Comparison of ENCODE assay signal across 17 mouse cellular contexts in genomic region chr2:112484886-112485285, GRCm38 (mm10). TPM values are rescaled to one million over a fixed set of nuclear protein-coding genes. Genes with fewer than 3 reads are reported as not detected.
DNase-seq lines count a peak whose midpoint lies in the region; ATAC-seq and TF ChIP-seq lines count a peak whose summit lies in the region.
"Had no signal": no experiment of that assay in that cellular context is flagged by ENCODE, and none has a peak within 500 bp of the region (broad histone marks: within the 10 kb centered on the region; RNA-seq: fewer than 3 reads in every experiment).

No protein-coding gene starts in this region.

- WGBS in midbrain, embryonic 13.5 days: 80% methylated on average over 2 of the region's 2 CpGs
- 84% methylated on average over 2 of the region's 2 CpGs for WGBS in midbrain, embryonic 16.5 days
- 40% methylated on average over 2 of the region's 2 CpGs for WGBS in heart, postnatal 0 days
- WGBS in stomach, postnatal 0 days: 62% methylated on average over 2 of the region's 2 CpGs
- WGBS in forebrain, embryonic 14.5 days: 84% methylated on average over 2 of the region's 2 CpGs

- no peak overlapping the region for H3K9ac ChIP-seq in midbrain, embryonic 13.5 days (replicated peaks)
- H3K9ac ChIP-seq in midbrain, embryonic 16.5 days (ENCODE audit: low read depth, low read length): no peak overlapping the region
- no peak overlapping the region for H3K9ac ChIP-seq in heart, postnatal 0 days (replicated peaks; ENCODE audit: low read depth, low read length)
- H3K9ac ChIP-seq in stomach, postnatal 0 days (ENCODE audit: low read length): no peak overlapping the region
- no peak overlapping the region for H3K9ac ChIP-seq in forebrain, embryonic 14.5 days (ENCODE audit: low read length)
- H3K9ac ChIP-seq: limb, embryonic 13.5 days had no signal

- H3K9me3 ChIP-seq in midbrain, embryonic 13.5 days: no peaks in the 10 kb centered on the region
- no peaks in the 10 kb centered on the region for H3K9me3 ChIP-seq in midbrain, embryonic 16.5 days (replicated peaks; ENCODE audit: control insufficient read depth, low read length, poor library complexity, severe bottlenecking)
- no peaks in the 10 kb centered on the region for H3K9me3 ChIP-seq in heart, postnatal 0 days (replicated peaks; ENCODE audit: control insufficient read depth, low read length)
- no peaks in the 10 kb centered on the region for H3K9me3 ChIP-seq in stomach, postnatal 0 days (ENCODE audit: control insufficient read depth, low read length)
- H3K9me3 ChIP-seq in forebrain, embryonic 14.5 days (replicated peaks; ENCODE audit: control insufficient read depth, low read length): no peaks in the 10 kb centered on the region
- H3K9me3 ChIP-seq: forebrain, embryonic 10.5 days; hindbrain, embryonic 10.5 days; limb, embryonic 13.5 days had no signal

- no peak overlapping the region for H3K27ac ChIP-seq in midbrain, embryonic 13.5 days
- H3K27ac ChIP-seq in midbrain, embryonic 16.5 days (ENCODE audit: low read length): no peak overlapping the region
- H3K27ac ChIP-seq in heart, postnatal 0 days (ENCODE audit: low read depth): no peak overlapping the region
- no peak overlapping the region for H3K27ac ChIP-seq in stomach, postnatal 0 days (replicated peaks)
- H3K27ac ChIP-seq in forebrain, embryonic 14.5 days (ENCODE audit: low read depth, low read length): no peak overlapping the region
- H3K27ac ChIP-seq: forebrain, embryonic 10.5 days; hindbrain, embryonic 10.5 days; limb, embryonic 13.5 days; macrophage had no signal

- H3K4me1 ChIP-seq in midbrain, embryonic 13.5 days (replicated peaks): no peaks in the 10 kb centered on the region
- H3K4me1 ChIP-seq in midbrain, embryonic 16.5 days (ENCODE audit: control insufficient read depth, insufficient read depth, low read length): no peaks in the 10 kb centered on the region
- H3K4me1 ChIP-seq in heart, postnatal 0 days (ENCODE audit: control insufficient read depth, insufficient read depth): no peaks in the 10 kb centered on the region
- H3K4me1 ChIP-seq in stomach, postnatal 0 days (replicated peaks; ENCODE audit: control insufficient read depth, insufficient read depth): no peaks in the 10 kb centered on the region
- no peaks in the 10 kb centered on the region for H3K4me1 ChIP-seq in forebrain, embryonic 14.5 days (ENCODE audit: control insufficient read depth, insufficient read depth, low read length)
- H3K4me1 ChIP-seq: forebrain, embryonic 10.5 days; hindbrain, embryonic 10.5 days; limb, embryonic 13.5 days had no signal

- no peak overlapping the region for H3K4me2 ChIP-seq in midbrain, embryonic 13.5 days (replicated peaks)
- no peak overlapping the region for H3K4me2 ChIP-seq in midbrain, embryonic 16.5 days (ENCODE audit: low read length)
- H3K4me2 ChIP-seq in heart, postnatal 0 days (ENCODE audit: low read depth, low read length): no peak overlapping the region
- no peak overlapping the region for H3K4me2 ChIP-seq in stomach, postnatal 0 days (replicated peaks; ENCODE audit: low read depth)
- no peak overlapping the region for H3K4me2 ChIP-seq in forebrain, embryonic 14.5 days (ENCODE audit: low read length)
- H3K4me2 ChIP-seq: limb, embryonic 13.5 days had no signal

- intact Hi-C loops in left cerebral cortex, postnatal 14 days (cut with DNase I): no loop called here

- no peaks in the 10 kb centered on the region for H3K36me3 ChIP-seq in midbrain, embryonic 13.5 days
- H3K36me3 ChIP-seq in midbrain, embryonic 16.5 days (ENCODE audit: control insufficient read depth, insufficient read depth, low read length): no peaks in the 10 kb centered on the region
- no peaks in the 10 kb centered on the region for H3K36me3 ChIP-seq in heart, postnatal 0 days (replicated peaks; ENCODE audit: control insufficient read depth, insufficient read depth, low read length)
- no peaks in the 10 kb centered on the region for H3K36me3 ChIP-seq in stomach, postnatal 0 days (ENCODE audit: control insufficient read depth, insufficient read depth, low read length)
- H3K36me3 ChIP-seq in forebrain, embryonic 14.5 days (ENCODE audit: control insufficient read depth, insufficient read depth, low read length): no peaks in the 10 kb centered on the region
- H3K36me3 ChIP-seq: forebrain, embryonic 10.5 days; hindbrain, embryonic 10.5 days; limb, embryonic 13.5 days had no signal

- ATAC-seq in midbrain, embryonic 13.5 days: 0 out of 2 replicates have a peak, but pooled peaks have one; percentile 30
- no peak for ATAC-seq in midbrain, embryonic 16.5 days
- ATAC-seq in heart, postnatal 0 days (ENCODE audit: insufficient read depth, low read depth): peak; percentile 72
- ATAC-seq in stomach, postnatal 0 days (ENCODE audit: low FRiP score, low TSS enrichment): peak; percentile 49; the same call in 1 of the 2 replicates
- ATAC-seq in forebrain, embryonic 14.5 days: no peak

- no peak for TF ChIP-seq CTCF in heart, postnatal 0 days (IDR thresholded peaks at IDR 0.05; ENCODE audit: low read depth)
- TF ChIP-seq CTCF in stomach, postnatal 0 days (IDR thresholded peaks at IDR 0.05; ENCODE audit: low read depth): no peak

- DNase-seq in heart, adult 18-20 months: peak; percentile 49 to 69
- no peak for DNase-seq in heart, adult 8-10 months (ENCODE audit: low spot score)
- DNase-seq in heart, postnatal 0 days (ENCODE audit: low spot score): no peak
- DNase-seq in stomach, postnatal 0 days (ENCODE audit: low spot score): no peak
- DNase-seq in forebrain, embryonic 14.5 days (ENCODE audit: low spot score): no peak
- DNase-seq in left cerebral cortex, postnatal 14 days (ENCODE audit: low spot score in 2 of 2): no peak
- DNase-seq: adrenal gland, postnatal 14 days; B cell, adult 2 months; cerebellum, adult 11 months; layer of hippocampus, adult 9-11 months; thymus, adult 2 months had no signal

- no peak overlapping the region for H3K4me3 ChIP-seq in midbrain, embryonic 13.5 days (replicated peaks)
- H3K4me3 ChIP-seq in midbrain, embryonic 16.5 days (ENCODE audit: low read depth, low read length): no peak overlapping the region
- no peak overlapping the region for H3K4me3 ChIP-seq in heart, postnatal 0 days (ENCODE audit: low read depth, low read length)
- no peak overlapping the region for H3K4me3 ChIP-seq in stomach, postnatal 0 days (ENCODE audit: low read depth, low read length)
- H3K4me3 ChIP-seq in forebrain, embryonic 14.5 days (ENCODE audit: low read depth, low read length): no peak overlapping the region
- H3K4me3 ChIP-seq: forebrain, embryonic 10.5 days; hindbrain, embryonic 10.5 days; limb, embryonic 13.5 days had no signal

- TF ChIP-seq EP300 in heart, postnatal 0 days (IDR thresholded peaks at IDR 0.05; ENCODE audit: low read depth): no peak
- no peak for TF ChIP-seq EP300 in stomach, postnatal 0 days (optimal IDR thresholded peaks at IDR 0.05)

- no peaks in the 10 kb centered on the region for H3K27me3 ChIP-seq in midbrain, embryonic 13.5 days
- H3K27me3 ChIP-seq in midbrain, embryonic 16.5 days (ENCODE audit: control insufficient read depth, insufficient read depth, low read depth, low read length): no peaks in the 10 kb centered on the region
- no peaks in the 10 kb centered on the region for H3K27me3 ChIP-seq in heart, postnatal 0 days (ENCODE audit: control insufficient read depth, insufficient read depth, low read length)
- no peaks in the 10 kb centered on the region for H3K27me3 ChIP-seq in stomach, postnatal 0 days (ENCODE audit: control insufficient read depth, insufficient read depth, low read length)
- no peaks in the 10 kb centered on the region for H3K27me3 ChIP-seq in forebrain, embryonic 14.5 days (replicated peaks; ENCODE audit: control insufficient read depth, insufficient read depth, low read length)
- H3K27me3 ChIP-seq: limb, embryonic 13.5 days had no signal

RNA-seq across cellular contexts. Expression of gene Chrm5, which starts 4.3 kb away (rescaled TPM):
- total RNA-seq in heart, adult 18-20 months (2021): not detected
- not detected for total RNA-seq in heart, adult 8-10 months (2022)
- polyA plus RNA-seq in midbrain, embryonic 13.5 days (2015; fragmentation: Nextera tagmentation; extraction: Ambion mirVana): 0.21 and 0.26 TPM in 2 replicates
- polyA plus RNA-seq in midbrain, embryonic 16.5 days (2015; fragmentation: Nextera tagmentation; extraction: Ambion mirVana): 1.4 and 1.5 TPM in 2 replicates
- not detected in 2 replicates for total RNA-seq in heart, postnatal 0 days (2014; rRNA removed; ENCODE audit: low replicate concordance)
- polyA plus RNA-seq in heart, postnatal 0 days (2015; fragmentation: Nextera tagmentation; extraction: Ambion mirVana): not detected in 2 replicates
- polyA plus RNA-seq in stomach, postnatal 0 days (2015; fragmentation: Nextera tagmentation; extraction: Ambion mirVana): not detected in 2 replicates
- polyA plus RNA-seq in forebrain, embryonic 14.5 days (2014; fragmentation: Nextera tagmentation; extraction: Ambion mirVana): 0.42 and 0.49 TPM in 2 replicates
- total RNA-seq in left cerebral cortex, postnatal 14 days (2021): 1 to 10 TPM; 1.1 to 3.6 TPM
- total RNA-seq: adrenal gland, postnatal 14 days had no signal
- polyA plus RNA-seq: hindbrain, embryonic 10.5 days; limb, embryonic 13.5 days; macrophage; thymus, adult 2 months had no signal

RNA-seq across cellular contexts. Expression of gene Aven, which starts 7.9 kb away (rescaled TPM):
- total RNA-seq in heart, adult 18-20 months (2021): 10 to 100 TPM; 15.3 to 22.5 TPM
- 10 to 100 TPM; 16.7 to 19.1 (median 18.9) TPM for total RNA-seq in heart, adult 8-10 months (2022)
- 2.3 and 3.1 TPM in 2 replicates for polyA plus RNA-seq in midbrain, embryonic 13.5 days (2015; fragmentation: Nextera tagmentation; extraction: Ambion mirVana)
- 2.6 and 2.7 TPM in 2 replicates for polyA plus RNA-seq in midbrain, embryonic 16.5 days (2015; fragmentation: Nextera tagmentation; extraction: Ambion mirVana)
- total RNA-seq in heart, postnatal 0 days (2014; rRNA removed; ENCODE audit: low replicate concordance): 5.2 and 26.5 TPM in 2 replicates
- 2.6 and 4.7 TPM in 2 replicates for polyA plus RNA-seq in heart, postnatal 0 days (2015; fragmentation: Nextera tagmentation; extraction: Ambion mirVana)
- polyA plus RNA-seq in stomach, postnatal 0 days (2015; fragmentation: Nextera tagmentation; extraction: Ambion mirVana): 3.6 and 4.7 TPM in 2 replicates
- polyA plus RNA-seq in forebrain, embryonic 14.5 days (2014; fragmentation: Nextera tagmentation; extraction: Ambion mirVana): 2.7 and 3.0 TPM in 2 replicates
- 10 to 100 TPM in 1 of 2 experiments, 1 to 10 TPM in 1; 9.4 to 10.8 TPM for total RNA-seq in left cerebral cortex, postnatal 14 days (2021)

RNA-seq across cellular contexts. Expression of gene Emc7, which starts 30.1 kb away (rescaled TPM):
- total RNA-seq in heart, adult 18-20 months (2021): 10 to 100 TPM; 17.3 TPM
- 10 to 100 TPM; 15.8 to 17.0 (median 16.4) TPM for total RNA-seq in heart, adult 8-10 months (2022)
- polyA plus RNA-seq in midbrain, embryonic 13.5 days (2015; fragmentation: Nextera tagmentation; extraction: Ambion mirVana): 15.7 and 16.3 TPM in 2 replicates
- 22.2 and 23.3 TPM in 2 replicates for polyA plus RNA-seq in midbrain, embryonic 16.5 days (2015; fragmentation: Nextera tagmentation; extraction: Ambion mirVana)
- total RNA-seq in heart, postnatal 0 days (2014; rRNA removed; ENCODE audit: low replicate concordance): 6.8 and 7.0 TPM in 2 replicates
- polyA plus RNA-seq in heart, postnatal 0 days (2015; fragmentation: Nextera tagmentation; extraction: Ambion mirVana): 22.6 and 22.7 TPM in 2 replicates
- polyA plus RNA-seq in stomach, postnatal 0 days (2015; fragmentation: Nextera tagmentation; extraction: Ambion mirVana): 23.6 and 24.5 TPM in 2 replicates
- 15.2 and 15.3 TPM in 2 replicates for polyA plus RNA-seq in forebrain, embryonic 14.5 days (2014; fragmentation: Nextera tagmentation; extraction: Ambion mirVana)
- 10 to 100 TPM; 44.6 to 46.1 TPM for total RNA-seq in left cerebral cortex, postnatal 14 days (2021)

Comparison
In these comparisons a context has a peak if more than half of its experiments do, and no peak if none do; other contexts are left out.
1. DNase-seq: peak in heart, adult 18-20 months (2 of 2); none in heart, adult 8-10 months (single experiment), heart, postnatal 0 days (single experiment), stomach, postnatal 0 days (single experiment), forebrain, embryonic 14.5 days (single experiment) and left cerebral cortex, postnatal 14 days (0 of 2).
2. ATAC-seq: peak in midbrain, embryonic 13.5 days (single experiment), heart, postnatal 0 days (single experiment) and stomach, postnatal 0 days (single experiment); none in midbrain, embryonic 16.5 days (single experiment) and forebrain, embryonic 14.5 days (single experiment).